Mouse (Mus musculus): ENCODE data around the gene Gtpbp3. TPM values are rescaled to one million over a fixed set of nuclear protein-coding genes. Genes with fewer than 3 reads are reported as not detected.

Gene Gtpbp3
- polyA plus RNA-seq, 1 experiment from 2014 or later, result 6.2 TPM

- Histone ChIP-seq H3K27me3 (replicated peaks; ENCODE audit: control insufficient read depth, insufficient read depth, low read length) (no peaks in the 10 kb centered on the region), H3K9ac (ENCODE audit: low read length) (no peak overlapping the region), H3K27ac (ENCODE audit: low read depth) (no peak overlapping the region), H3K4me3 (ENCODE audit: low read depth, low read length) (no peak overlapping the region), H3K4me2 (ENCODE audit: low read length) (no peak overlapping the region), H3K36me3 (ENCODE audit: control insufficient read depth, insufficient read depth, low read length) (peaks cover 47% of the 10 kb centered on the region), H3K9me3 (ENCODE audit: control insufficient read depth, low read length) (no peaks in the 10 kb centered on the region), H3K4me1 (replicated peaks; ENCODE audit: control insufficient read depth, insufficient read depth, low read length) (peaks cover 21% of the 10 kb centered on the region)
- ATAC-seq (replicated peaks; ENCODE audit: low FRiP score, low TSS enrichment, low read depth) (no peak), DNase-seq (ENCODE audit: low spot score) (no peak)
- WGBS, result 84% methylated on average over 8 of the region's 8 CpGs
These were observed 15.1 kb upstream of the Gtpbp3 start for GRCm38 (mm10) chr8:71472601-71473386.

GRCm38 (mm10) chr8:71474344-71474743, 13.6 kb upstream of the Gtpbp3 start:
- no peaks in the 10 kb centered on the region for H3K27me3 ChIP-seq (replicated peaks; ENCODE audit: control insufficient read depth, insufficient read depth, low read length)
- 91% methylated on average over 18 of the region's 18 CpGs for WGBS
- H3K27ac ChIP-seq (ENCODE audit: low read depth), result no peak overlapping the region
- H3K4me2 ChIP-seq (ENCODE audit: low read length), result no peak overlapping the region
- H3K4me1 ChIP-seq (replicated peaks; ENCODE audit: control insufficient read depth, insufficient read depth, low read length), result peaks cover 21% of the 10 kb centered on the region
- DNase-seq (ENCODE audit: low spot score) (no peak), ATAC-seq (replicated peaks; ENCODE audit: low FRiP score, low TSS enrichment, low read depth) (no peak)
- no peak overlapping the region for H3K9ac ChIP-seq (ENCODE audit: low read length)
- H3K4me3 ChIP-seq (ENCODE audit: low read depth, low read length), result no peak overlapping the region
- H3K9me3 ChIP-seq (ENCODE audit: control insufficient read depth, low read length), result no peaks in the 10 kb centered on the region
- peaks cover 55% of the 10 kb centered on the region for H3K36me3 ChIP-seq (ENCODE audit: control insufficient read depth, insufficient read depth, low read length)

- no peak overlapping the region for H3K27ac ChIP-seq (ENCODE audit: low read depth)
- DNase-seq (ENCODE audit: low spot score), result no peak
- no peak overlapping the region for H3K9ac ChIP-seq (ENCODE audit: low read length)
- H3K36me3 ChIP-seq (ENCODE audit: control insufficient read depth, insufficient read depth, low read length), result peaks cover 60% of the 10 kb centered on the region
- no peak for ATAC-seq (replicated peaks; ENCODE audit: low FRiP score, low TSS enrichment, low read depth)
- H3K4me2 ChIP-seq (ENCODE audit: low read length), result no peak overlapping the region
- no peak overlapping the region for H3K4me3 ChIP-seq (ENCODE audit: low read depth, low read length)
- H3K4me1 ChIP-seq (replicated peaks; ENCODE audit: control insufficient read depth, insufficient read depth, low read length), result peaks cover 16% of the 10 kb centered on the region
- no peaks in the 10 kb centered on the region for H3K9me3 ChIP-seq (ENCODE audit: control insufficient read depth, low read length)
- no peaks in the 10 kb centered on the region for H3K27me3 ChIP-seq (replicated peaks; ENCODE audit: control insufficient read depth, insufficient read depth, low read length)
- WGBS, result 90% methylated on average over 25 of the region's 25 CpGs
These were observed 12.9 kb upstream of the Gtpbp3 start for GRCm38 (mm10) chr8:71474785-71475701.

GRCm38 (mm10) chr8:71475702-71476075, 12.2 kb upstream of the Gtpbp3 start:
- no peaks in the 10 kb centered on the region for H3K27me3 ChIP-seq (replicated peaks; ENCODE audit: control insufficient read depth, insufficient read depth, low read length)
- H3K4me1 ChIP-seq (replicated peaks; ENCODE audit: control insufficient read depth, insufficient read depth, low read length), result peaks cover 10% of the 10 kb centered on the region
- H3K9me3 ChIP-seq (ENCODE audit: control insufficient read depth, low read length), result no peaks in the 10 kb centered on the region
- H3K36me3 ChIP-seq (ENCODE audit: control insufficient read depth, insufficient read depth, low read length), result peaks cover 66% of the 10 kb centered on the region
- 24% methylated on average over 4 of the region's 4 CpGs for WGBS
- DNase-seq (ENCODE audit: low spot score) (peak; percentile 60), ATAC-seq (replicated peaks; ENCODE audit: low FRiP score, low TSS enrichment, low read depth) (0 out of 2 replicates have a peak, but pooled peaks have one; percentile 24)
- no peak overlapping the region for H3K27ac ChIP-seq (ENCODE audit: low read depth)
- peak overlapping the region; percentile 51 for H3K4me3 ChIP-seq (ENCODE audit: low read depth, low read length)
- peak overlapping the region; percentile 63 for H3K9ac ChIP-seq (ENCODE audit: low read length)
- peak overlapping the region; percentile 79 for H3K4me2 ChIP-seq (ENCODE audit: low read length)

GRCm38 (mm10) chr8:71476099-71476940, 11.6 kb upstream of the Gtpbp3 start:
- Histone ChIP-seq H3K4me1 (replicated peaks; ENCODE audit: control insufficient read depth, insufficient read depth, low read length) (peaks cover 10% of the 10 kb centered on the region), H3K36me3 (ENCODE audit: control insufficient read depth, insufficient read depth, low read length) (peaks cover 62% of the 10 kb centered on the region), H3K9me3 (ENCODE audit: control insufficient read depth, low read length) (no peaks in the 10 kb centered on the region), H3K27me3 (replicated peaks; ENCODE audit: control insufficient read depth, insufficient read depth, low read length) (no peaks in the 10 kb centered on the region), H3K27ac (ENCODE audit: low read depth) (peak overlapping the region; percentile 78), H3K4me2 (ENCODE audit: low read length) (peak overlapping the region; percentile 79), H3K9ac (ENCODE audit: low read length) (peak overlapping the region; percentile 63), H3K4me3 (ENCODE audit: low read depth, low read length) (peak overlapping the region; percentile 51)
- peak; percentile 91 for DNase-seq (ENCODE audit: low spot score)
- 1% methylated on average over 106 of the region's 121 CpGs for WGBS
- ATAC-seq (replicated peaks; ENCODE audit: low FRiP score, low TSS enrichment, low read depth), result peak; percentile 73

GRCm38 (mm10) chr8:71477196-71477845, 10.6 kb upstream of the Gtpbp3 start:
- H3K9ac ChIP-seq (ENCODE audit: low read length), result peak overlapping the region; percentile 63; the same call in 1 of the 2 replicates
- no peak overlapping the region for H3K27ac ChIP-seq (ENCODE audit: low read depth)

GRCm38 (mm10) chr8:71478943-71479342, 9.0 kb upstream of the Gtpbp3 start:
- Histone ChIP-seq H3K36me3 (ENCODE audit: control insufficient read depth, insufficient read depth, low read length) (peaks cover 42% of the 10 kb centered on the region), H3K4me3 (ENCODE audit: low read depth, low read length) (no peak overlapping the region), H3K9me3 (ENCODE audit: control insufficient read depth, low read length) (no peaks in the 10 kb centered on the region), H3K9ac (ENCODE audit: low read length) (no peak overlapping the region), H3K4me1 (replicated peaks; ENCODE audit: control insufficient read depth, insufficient read depth, low read length) (peaks cover 10% of the 10 kb centered on the region), H3K27ac (ENCODE audit: low read depth) (no peak overlapping the region), H3K27me3 (replicated peaks; ENCODE audit: control insufficient read depth, insufficient read depth, low read length) (no peaks in the 10 kb centered on the region), H3K4me2 (ENCODE audit: low read length) (no peak overlapping the region)
- DNase-seq (ENCODE audit: low spot score), result no peak
- WGBS, result 89% methylated on average over 11 of the region's 11 CpGs
- no peak for ATAC-seq (replicated peaks; ENCODE audit: low FRiP score, low TSS enrichment, low read depth)

More at GRCm38 (mm10) chr8:71477196-71477845, 10.6 kb upstream of the Gtpbp3 start:
- H3K9me3 ChIP-seq (ENCODE audit: control insufficient read depth, low read length), result no peaks in the 10 kb centered on the region
- H3K36me3 ChIP-seq (ENCODE audit: control insufficient read depth, insufficient read depth, low read length), result peaks cover 55% of the 10 kb centered on the region
- H3K4me3 ChIP-seq (ENCODE audit: low read depth, low read length), result peak overlapping the region; percentile 51; the same call in 1 of the 2 replicates
- 49% methylated on average over 14 of the region's 14 CpGs for WGBS
- no peaks in the 10 kb centered on the region for H3K27me3 ChIP-seq (replicated peaks; ENCODE audit: control insufficient read depth, insufficient read depth, low read length)
- ATAC-seq (replicated peaks; ENCODE audit: low FRiP score, low TSS enrichment, low read depth), result no peak
- H3K4me2 ChIP-seq (ENCODE audit: low read length), result peak overlapping the region; percentile 79
- peaks cover 10% of the 10 kb centered on the region for H3K4me1 ChIP-seq (replicated peaks; ENCODE audit: control insufficient read depth, insufficient read depth, low read length)
- peak; percentile 58 for DNase-seq (ENCODE audit: low spot score)
